Mouse (Mus musculus): ENCODE results near the gene Cdc42se2.

Gene Cdc42se2

GRCm38 (mm10) chr11:54754301-54755147, 33.0 kb downstream of the Cdc42se2 start:
- DNase-seq (ENCODE audit: low spot score): no peak

- DNase-seq (ENCODE audit: low spot score): no peak
Measured at GRCm38 (mm10) chr11:54751502-54751901, 36.0 kb downstream of the Cdc42se2 start.

GRCm38 (mm10) chr11:54748891-54749290, 38.6 kb downstream of the Cdc42se2 start:
- no peak for DNase-seq (ENCODE audit: low spot score)

- DNase-seq (ENCODE audit: low spot score): no peak
Measured at GRCm38 (mm10) chr11:54744231-54744630, 43.2 kb downstream of the Cdc42se2 start.

GRCm38 (mm10) chr11:54741330-54741729, 46.1 kb downstream of the Cdc42se2 start:
- DNase-seq (ENCODE audit: low spot score): no peak

GRCm38 (mm10) chr11:54739012-54739750, 48.3 kb downstream of the Cdc42se2 start:
- DNase-seq (ENCODE audit: low spot score): no peak

GRCm38 (mm10) chr11:54736903-54737302, 50.6 kb downstream of the Cdc42se2 start:
- DNase-seq (ENCODE audit: low spot score): no peak

GRCm38 (mm10) chr11:54735114-54735513, 52.4 kb downstream of the Cdc42se2 start:
- no peak for DNase-seq (ENCODE audit: low spot score)

GRCm38 (mm10) chr11:54733546-54733945, 53.9 kb downstream of the Cdc42se2 start:
- no peak for DNase-seq (ENCODE audit: low spot score)

- DNase-seq (ENCODE audit: low spot score): no peak
Measured at GRCm38 (mm10) chr11:54731367-54731766, 56.1 kb downstream of the Cdc42se2 start.

- DNase-seq (ENCODE audit: low spot score): no peak
Measured at GRCm38 (mm10) chr11:54730931-54731330, 56.5 kb downstream of the Cdc42se2 start.

- no peak for DNase-seq (ENCODE audit: low spot score)
Measured at GRCm38 (mm10) chr11:54729311-54729710, 58.2 kb downstream of the Cdc42se2 start.

- no peak for DNase-seq (ENCODE audit: low spot score)
Measured at GRCm38 (mm10) chr11:54728371-54728770, 59.1 kb downstream of the Cdc42se2 start.

- no peak for DNase-seq (ENCODE audit: low spot score)
Measured at GRCm38 (mm10) chr11:54727327-54727901, 60.1 kb downstream of the Cdc42se2 start.

- DNase-seq (ENCODE audit: low spot score): no peak
Measured at GRCm38 (mm10) chr11:54726571-54727062, 60.9 kb downstream of the Cdc42se2 start.

- no peak for DNase-seq (ENCODE audit: low spot score)
Measured at GRCm38 (mm10) chr11:54724353-54725034, 63.0 kb downstream of the Cdc42se2 start.

GRCm38 (mm10) chr11:54722057-54722456, 65.4 kb downstream of the Cdc42se2 start:
- DNase-seq (ENCODE audit: low spot score): no peak

- no peak for DNase-seq (ENCODE audit: low spot score)
Measured at GRCm38 (mm10) chr11:54718601-54719000, 68.9 kb downstream of the Cdc42se2 start.

- DNase-seq (ENCODE audit: low spot score): no peak
Measured at GRCm38 (mm10) chr11:54717893-54718292, 69.6 kb downstream of the Cdc42se2 start.

- no peak for DNase-seq (ENCODE audit: low spot score)
Measured at GRCm38 (mm10) chr11:54712849-54713248, 74.6 kb downstream of the Cdc42se2 start.

GRCm38 (mm10) chr11:54710512-54711293, 76.8 kb downstream of the Cdc42se2 start:
- no peak for DNase-seq (ENCODE audit: low spot score)
